Mouse (Mus musculus): ENCODE results near the gene Eml2. TPM values are rescaled to one million over a fixed set of nuclear protein-coding genes. Genes with fewer than 3 reads are reported as not detected.

The Eml2 gene
- total and polyA plus RNA-seq, 2 experiments from 2014 or later = 26.8 to 58.9 TPM

DNA sequence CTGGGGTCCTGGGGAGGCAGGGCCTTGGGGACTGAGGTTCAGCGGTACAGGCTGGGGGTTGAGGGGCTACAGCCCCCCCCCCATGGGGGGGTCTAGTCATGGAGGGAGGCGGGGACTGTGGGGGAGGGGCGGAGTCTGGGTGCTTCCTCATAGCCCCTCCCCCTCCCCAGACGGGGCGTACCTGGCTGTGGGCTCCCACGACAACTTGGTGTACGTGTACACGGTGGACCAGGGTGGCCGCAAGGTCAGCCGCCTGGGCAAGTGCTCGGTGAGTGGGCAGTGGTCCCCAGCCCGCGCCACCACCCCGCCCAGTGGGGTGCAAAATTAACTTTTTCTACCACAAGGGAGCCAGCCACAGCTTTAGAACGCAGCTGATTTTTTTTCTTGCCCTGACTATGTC, 25.4 kb downstream of the Eml2 start:
- peaks cover 46% of the 10 kb centered on the region for H3K36me3 ChIP-seq (replicated peaks; ENCODE audit: control insufficient read depth, insufficient read depth, low read length)
- ATAC-seq (ENCODE audit: insufficient read depth, low read depth) (no peak), DNase-seq (ENCODE audit: low spot score) (no peak)
- no peaks in the 10 kb centered on the region for H3K9me3 ChIP-seq (replicated peaks; ENCODE audit: control insufficient read depth, low read length)
- no peak overlapping the region for H3K4me2 ChIP-seq (ENCODE audit: low read depth, low read length)
- H3K27ac ChIP-seq (ENCODE audit: low read depth) = no peak overlapping the region
- H3K4me1 ChIP-seq (ENCODE audit: control insufficient read depth, insufficient read depth) = no peaks in the 10 kb centered on the region
- WGBS = 70% methylated on average over 15 of the region's 15 CpGs
- TF ChIP-seq CTCF (IDR thresholded peaks at IDR 0.05; ENCODE audit: low read depth) (no peak), EP300 (IDR thresholded peaks at IDR 0.05; ENCODE audit: low read depth) (no peak)
- H3K9ac ChIP-seq (replicated peaks; ENCODE audit: low read depth, low read length) = no peak overlapping the region
- H3K4me3 ChIP-seq (ENCODE audit: low read depth, low read length) = no peak overlapping the region
- H3K27me3 ChIP-seq (ENCODE audit: control insufficient read depth, insufficient read depth, low read length) = no peaks in the 10 kb centered on the region

DNA sequence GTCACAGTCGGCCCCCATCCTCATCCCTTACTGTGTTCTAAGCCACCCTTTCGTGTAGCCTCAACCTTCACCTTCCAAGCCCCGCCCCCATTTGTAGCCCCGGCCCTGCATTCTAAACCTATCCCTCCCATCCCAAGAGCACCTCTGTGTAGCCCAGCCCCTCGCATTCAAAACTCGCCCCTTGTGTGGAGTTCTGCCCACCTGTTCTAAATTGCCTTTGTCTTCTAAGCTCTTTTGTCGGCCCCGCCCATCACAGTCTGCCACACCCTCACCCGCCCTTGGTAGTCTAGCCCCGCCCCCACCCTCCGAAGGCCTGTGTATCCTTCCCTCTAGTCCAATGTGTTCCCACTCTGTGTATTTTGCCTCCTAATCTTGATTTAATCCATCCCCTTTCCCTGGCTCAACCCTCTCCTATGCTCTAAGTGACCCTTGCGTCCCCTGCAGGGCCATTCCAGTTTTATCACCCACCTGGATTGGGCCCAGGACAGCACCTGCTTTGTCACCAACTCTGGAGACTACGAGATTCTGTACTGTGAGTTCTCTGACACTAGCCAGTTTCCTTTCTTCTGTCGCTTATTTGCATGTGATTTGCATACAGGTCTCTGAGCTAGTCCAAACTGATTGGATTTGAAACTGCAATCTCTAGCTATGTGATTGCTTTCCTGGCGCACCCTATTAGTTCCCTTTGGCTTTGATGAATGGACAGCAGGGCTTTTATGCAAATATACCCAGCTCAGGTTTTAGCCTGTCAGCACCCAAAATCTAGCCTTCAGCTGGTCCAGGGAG, 26.0 kb downstream of the Eml2 start:
- Histone ChIP-seq H3K4me3 (ENCODE audit: low read depth, low read length) (no peak overlapping the region), H3K36me3 (replicated peaks; ENCODE audit: control insufficient read depth, insufficient read depth, low read length) (peaks cover 40% of the 10 kb centered on the region), H3K9me3 (replicated peaks; ENCODE audit: control insufficient read depth, low read length) (no peaks in the 10 kb centered on the region), H3K27me3 (ENCODE audit: control insufficient read depth, insufficient read depth, low read length) (no peaks in the 10 kb centered on the region), H3K4me2 (ENCODE audit: low read depth, low read length) (no peak overlapping the region), H3K4me1 (ENCODE audit: control insufficient read depth, insufficient read depth) (no peaks in the 10 kb centered on the region), H3K9ac (replicated peaks; ENCODE audit: low read depth, low read length) (no peak overlapping the region), H3K27ac (ENCODE audit: low read depth) (no peak overlapping the region)
- TF ChIP-seq CTCF (IDR thresholded peaks at IDR 0.05; ENCODE audit: low read depth) = no peak
- TF ChIP-seq EP300 (IDR thresholded peaks at IDR 0.05; ENCODE audit: low read depth) = no peak
- DNase-seq (ENCODE audit: low spot score) (no peak), ATAC-seq (ENCODE audit: insufficient read depth, low read depth) (no peak)
- WGBS = 70% methylated on average over 15 of the region's 15 CpGs

DNA sequence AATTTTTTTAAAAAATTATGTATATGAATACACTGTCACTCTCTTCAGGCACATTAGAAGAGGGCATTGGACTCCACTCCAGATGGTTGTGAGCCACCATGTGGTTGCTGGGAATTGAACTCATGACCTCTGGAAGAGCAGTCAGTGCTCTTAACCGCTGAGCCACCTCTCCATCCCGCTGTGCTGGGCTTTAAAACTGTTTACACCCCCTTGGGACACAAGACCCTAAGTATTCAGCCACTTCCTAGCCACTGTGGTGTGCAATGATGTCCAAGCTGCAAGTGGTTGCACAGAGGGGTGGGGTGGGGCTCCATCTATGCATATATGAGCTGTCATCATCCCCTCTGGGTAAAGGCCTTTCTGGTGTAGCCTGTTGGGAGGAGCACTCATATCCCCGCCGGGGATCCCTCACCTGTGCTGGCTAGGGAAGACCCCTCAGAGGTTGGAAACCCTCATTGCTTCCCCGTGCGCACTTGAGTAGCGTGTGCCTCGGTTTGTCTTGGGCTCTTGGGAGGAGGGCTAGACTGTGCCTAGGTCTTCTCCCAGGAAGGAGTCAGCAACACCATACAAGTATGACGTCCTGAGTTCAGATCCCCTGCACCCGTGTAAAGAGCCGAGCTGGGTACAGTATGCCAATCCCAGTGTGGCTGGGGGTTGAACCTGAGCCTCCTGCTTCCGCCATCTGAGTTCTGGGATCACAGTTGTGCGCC, 32.1 kb downstream of the Eml2 start:
- Histone ChIP-seq H3K36me3 (replicated peaks; ENCODE audit: control insufficient read depth, insufficient read depth, low read length) (peaks cover 25% of the 10 kb centered on the region), H3K4me2 (ENCODE audit: low read depth, low read length) (no peak overlapping the region), H3K4me3 (ENCODE audit: low read depth, low read length) (no peak overlapping the region), H3K27ac (ENCODE audit: low read depth) (no peak overlapping the region), H3K27me3 (ENCODE audit: control insufficient read depth, insufficient read depth, low read length) (no peaks in the 10 kb centered on the region), H3K9me3 (replicated peaks; ENCODE audit: control insufficient read depth, low read length) (no peaks in the 10 kb centered on the region), H3K4me1 (ENCODE audit: control insufficient read depth, insufficient read depth) (0 out of 2 replicates have a peak, but pooled peaks cover 3% of the 10 kb centered on the region), H3K9ac (replicated peaks; ENCODE audit: low read depth, low read length) (no peak overlapping the region)
- WGBS = 72% methylated on average over 13 of the region's 13 CpGs
- ATAC-seq (ENCODE audit: insufficient read depth, low read depth) = no peak
- DNase-seq (ENCODE audit: low spot score) = no peak
- TF ChIP-seq CTCF (IDR thresholded peaks at IDR 0.05; ENCODE audit: low read depth) (no peak), EP300 (IDR thresholded peaks at IDR 0.05; ENCODE audit: low read depth) (no peak)

DNA sequence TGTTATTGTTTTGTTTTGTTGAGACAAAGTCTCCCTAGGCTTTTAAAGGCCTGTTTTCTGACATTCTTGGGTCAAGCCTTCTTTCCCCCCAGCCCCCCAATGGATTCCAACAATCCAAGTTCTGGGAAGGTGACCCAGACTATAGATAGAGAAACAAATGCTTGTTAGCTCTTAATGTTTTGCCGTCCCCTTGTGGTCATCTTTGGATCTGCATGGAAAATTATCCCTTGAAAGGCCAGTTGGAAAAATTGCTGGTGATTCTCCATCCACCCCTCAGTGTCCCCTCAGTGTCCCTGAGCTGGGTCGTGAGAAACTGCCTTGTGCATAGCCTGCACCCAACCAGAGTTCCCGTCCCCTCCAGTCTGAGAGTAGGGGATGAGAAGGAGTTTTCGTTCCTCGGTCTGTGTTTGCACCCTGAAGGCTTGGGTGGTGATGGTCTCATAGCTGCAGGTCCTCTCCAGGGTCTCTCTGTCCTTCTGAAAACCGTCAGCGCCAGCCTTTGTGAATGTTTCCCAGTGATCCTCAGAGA, 32.8 kb downstream of the Eml2 start:
- WGBS = 43% methylated on average over 7 of the region's 7 CpGs

GRCm38 (mm10) chr7:19209494-19209893, 33.3 kb downstream of the Eml2 start:
- H3K4me1 ChIP-seq (ENCODE audit: control insufficient read depth, insufficient read depth) = 0 out of 2 replicates have a peak, but pooled peaks cover 3% of the 10 kb centered on the region
- no peaks in the 10 kb centered on the region for H3K9me3 ChIP-seq (replicated peaks; ENCODE audit: control insufficient read depth, low read length)
- ATAC-seq (ENCODE audit: insufficient read depth, low read depth) (no peak), DNase-seq (ENCODE audit: low spot score) (no peak)
- no peak overlapping the region for H3K9ac ChIP-seq (replicated peaks; ENCODE audit: low read depth, low read length)
- 76% methylated on average over 4 of the region's 4 CpGs for WGBS
- H3K4me3 ChIP-seq (ENCODE audit: low read depth, low read length) = no peak overlapping the region
- TF ChIP-seq EP300 (IDR thresholded peaks at IDR 0.05; ENCODE audit: low read depth) = no peak
- no peak for TF ChIP-seq CTCF (IDR thresholded peaks at IDR 0.05; ENCODE audit: low read depth)
- no peak overlapping the region for H3K4me2 ChIP-seq (ENCODE audit: low read depth, low read length)
- peaks cover 15% of the 10 kb centered on the region for H3K36me3 ChIP-seq (replicated peaks; ENCODE audit: control insufficient read depth, insufficient read depth, low read length)
- no peaks in the 10 kb centered on the region for H3K27me3 ChIP-seq (ENCODE audit: control insufficient read depth, insufficient read depth, low read length)
- H3K27ac ChIP-seq (ENCODE audit: low read depth) = no peak overlapping the region

More for the DNA sequence above, 32.8 kb downstream of the Eml2 start:
- H3K27me3 ChIP-seq (ENCODE audit: control insufficient read depth, insufficient read depth, low read length) = no peaks in the 10 kb centered on the region
- H3K9ac ChIP-seq (replicated peaks; ENCODE audit: low read depth, low read length) = no peak overlapping the region
- no peak overlapping the region for H3K27ac ChIP-seq (ENCODE audit: low read depth)
- peaks cover 20% of the 10 kb centered on the region for H3K36me3 ChIP-seq (replicated peaks; ENCODE audit: control insufficient read depth, insufficient read depth, low read length)
- H3K4me2 ChIP-seq (ENCODE audit: low read depth, low read length) = no peak overlapping the region
- TF ChIP-seq CTCF (IDR thresholded peaks at IDR 0.05; ENCODE audit: low read depth) (peak; percentile 93), EP300 (IDR thresholded peaks at IDR 0.05; ENCODE audit: low read depth) (no peak)
- DNase-seq (ENCODE audit: low spot score) (peak; percentile 67), ATAC-seq (ENCODE audit: insufficient read depth, low read depth) (no peak)
- no peaks in the 10 kb centered on the region for H3K9me3 ChIP-seq (replicated peaks; ENCODE audit: control insufficient read depth, low read length)
- no peak overlapping the region for H3K4me3 ChIP-seq (ENCODE audit: low read depth, low read length)
- 0 out of 2 replicates have a peak, but pooled peaks cover 3% of the 10 kb centered on the region for H3K4me1 ChIP-seq (ENCODE audit: control insufficient read depth, insufficient read depth)

All from heart, postnatal 0 days (tissue).